Mouse (Mus musculus): ENCODE data around the gene Pgf. TPM values are rescaled to one million over a fixed set of nuclear protein-coding genes. Genes with fewer than 3 reads are reported as not detected.

Pgf gene
- total RNA-seq, 2 experiments from 2014 or later, result not detected

- peak; percentile 17; the same call in 1 of the 2 replicates for ATAC-seq (replicated peaks; ENCODE audit: low FRiP score, low TSS enrichment, poor library complexity, severe bottlenecking)
These were observed 41.8 kb downstream of the Pgf start for GRCm38 (mm10) chr12:85135513-85136470.

DNA sequence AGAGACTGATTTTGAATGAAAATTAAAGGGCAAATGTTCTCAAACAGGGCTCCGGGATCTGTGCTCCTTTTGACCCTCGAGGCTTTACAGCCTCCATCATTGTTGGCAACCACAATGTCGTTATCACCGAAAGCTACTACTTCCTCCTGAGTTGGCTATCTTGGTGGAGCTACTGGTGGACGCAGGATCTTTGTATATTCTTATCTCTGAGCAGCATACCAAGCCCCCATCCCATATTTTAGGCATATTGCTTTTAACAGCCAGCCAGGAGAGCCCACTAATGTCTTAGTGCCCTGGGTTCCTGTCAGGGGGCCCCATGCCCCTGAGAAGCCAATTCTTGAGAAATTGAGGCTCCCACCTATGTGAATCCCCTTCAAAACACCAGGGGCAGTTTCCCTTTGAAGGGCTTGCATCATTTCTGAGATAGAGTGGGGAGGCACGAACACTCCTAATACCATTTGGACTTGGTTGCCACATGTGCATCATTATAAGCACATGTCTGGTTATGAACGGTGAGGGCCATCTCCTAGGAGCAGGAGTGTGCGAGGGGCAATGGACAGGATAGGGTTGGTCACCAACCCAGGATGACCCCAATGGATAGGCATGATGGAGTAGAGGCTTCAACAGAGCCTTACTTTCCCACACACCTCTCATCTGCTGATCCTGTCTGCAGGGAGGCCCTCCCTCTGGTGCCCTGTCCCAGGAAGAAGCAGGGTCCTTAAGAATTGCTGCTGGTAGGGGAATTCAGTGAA is 43.4 kb downstream of the Pgf start:
- no peak for ATAC-seq (replicated peaks; ENCODE audit: low FRiP score, low TSS enrichment, poor library complexity, severe bottlenecking)

- ATAC-seq (replicated peaks; ENCODE audit: low FRiP score, low TSS enrichment, poor library complexity, severe bottlenecking), result no peak
These were observed 46.2 kb downstream of the Pgf start for GRCm38 (mm10) chr12:85131361-85131760.

- ATAC-seq (replicated peaks; ENCODE audit: low FRiP score, low TSS enrichment, poor library complexity, severe bottlenecking), result no peak
These were observed 48.1 kb downstream of the Pgf start for GRCm38 (mm10) chr12:85129426-85129978.

DNA sequence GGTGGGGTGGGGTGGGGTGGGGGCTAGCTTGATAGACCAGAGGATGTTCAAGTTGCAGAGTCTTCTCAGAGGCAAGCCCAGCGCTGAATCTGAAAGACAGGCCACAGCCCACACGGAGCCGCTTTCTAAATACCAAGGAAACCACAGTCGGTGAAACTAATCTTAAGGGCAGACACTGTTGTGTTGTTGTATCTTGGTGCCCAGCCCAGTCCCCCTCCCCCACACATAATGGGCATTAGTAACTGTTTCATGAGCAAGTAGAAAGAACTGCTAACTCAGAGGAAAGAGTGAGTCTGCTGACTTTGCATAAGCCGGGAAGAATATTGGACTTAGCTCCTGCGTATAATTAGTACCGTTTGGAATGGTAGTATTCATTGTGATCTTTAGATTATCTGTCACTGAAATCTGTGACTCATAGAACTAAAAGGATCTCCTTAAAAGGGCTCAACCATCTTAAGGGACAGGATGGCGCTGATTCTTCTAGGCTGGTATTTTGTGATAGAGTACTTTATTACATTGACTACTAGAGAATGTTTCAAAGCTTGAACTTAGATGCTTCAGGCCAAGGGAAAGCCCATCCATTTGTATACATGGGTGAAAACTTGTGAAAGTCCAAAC is 50.5 kb downstream of the Pgf start:
- ATAC-seq (replicated peaks; ENCODE audit: low FRiP score, low TSS enrichment, poor library complexity, severe bottlenecking), result peak; percentile 58; the same call in 1 of the 2 replicates

GRCm38 (mm10) chr12:85124751-85125150 is 52.8 kb downstream of the Pgf start:
- ATAC-seq (replicated peaks; ENCODE audit: low FRiP score, low TSS enrichment, poor library complexity, severe bottlenecking), result no peak

GRCm38 (mm10) chr12:85123645-85124044 is 53.9 kb downstream of the Pgf start:
- no peak for ATAC-seq (replicated peaks; ENCODE audit: low FRiP score, low TSS enrichment, poor library complexity, severe bottlenecking)

GRCm38 (mm10) chr12:85123108-85123530 is 54.5 kb downstream of the Pgf start:
- ATAC-seq (replicated peaks; ENCODE audit: low FRiP score, low TSS enrichment, poor library complexity, severe bottlenecking), result no peak

- no peak for ATAC-seq (replicated peaks; ENCODE audit: low FRiP score, low TSS enrichment, poor library complexity, severe bottlenecking)
These were observed 55.7 kb downstream of the Pgf start for GRCm38 (mm10) chr12:85121806-85122459.

Other genes starting within 250 kb of the Pgf start
- 234 and 237 TPM in 2 replicates for gene Fcf1, start 206.9 kb downstream of the Pgf start, total RNA-seq (2014; fragmentation: Nextera tagmentation)
- gene Fcf1, start 206.9 kb downstream of the Pgf start, total RNA-seq (2017), result 147 and 211 TPM in 2 replicates
- gene Arel1, start 206.9 kb downstream of the Pgf start, total RNA-seq (2014; fragmentation: Nextera tagmentation), result 39.2 and 51.6 TPM in 2 replicates
- gene Arel1, start 206.9 kb downstream of the Pgf start, total RNA-seq (2017), result 38.8 and 48.6 TPM in 2 replicates
- 97.2 and 106 TPM in 2 replicates for gene Ylpm1, start 181.5 kb downstream of the Pgf start, total RNA-seq (2014; fragmentation: Nextera tagmentation)
- gene Ylpm1, start 181.5 kb downstream of the Pgf start, total RNA-seq (2017), result 35.0 and 77.3 TPM in 2 replicates
- 2.5 and 11.8 TPM in 2 replicates for gene Prox2, start 67.0 kb downstream of the Pgf start, total RNA-seq (2014; fragmentation: Nextera tagmentation)
- 4.3 and 8.3 TPM in 2 replicates for gene Prox2, start 67.0 kb downstream of the Pgf start, total RNA-seq (2017)
- gene Dlst, start 67.0 kb downstream of the Pgf start, total RNA-seq (2014; fragmentation: Nextera tagmentation), result 216 and 227 TPM in 2 replicates
- gene Dlst, start 67.0 kb downstream of the Pgf start, total RNA-seq (2017), result 230 and 281 TPM in 2 replicates
- 0.35 TPM in 1 of 2 replicates, not detected in the other for gene Rps6kl1, start 26.5 kb downstream of the Pgf start, total RNA-seq (2014; fragmentation: Nextera tagmentation)
- gene Rps6kl1, start 26.5 kb downstream of the Pgf start, total RNA-seq (2017), result not detected in 2 replicates
- gene Eif2b2, start 41.7 kb upstream of the Pgf start, total RNA-seq (2014; fragmentation: Nextera tagmentation), result 95.6 and 101 TPM in 2 replicates
- 64.2 and 72.2 TPM in 2 replicates for gene Eif2b2, start 41.7 kb upstream of the Pgf start, total RNA-seq (2017)
- gene Mlh3, start 92.8 kb upstream of the Pgf start, total RNA-seq (2014; fragmentation: Nextera tagmentation), result 11.1 and 13.9 TPM in 2 replicates
- 6.8 and 12.3 TPM in 2 replicates for gene Mlh3, start 92.8 kb upstream of the Pgf start, total RNA-seq (2017)
- 92.9 and 101 TPM in 2 replicates for gene Acyp1, start 110.6 kb upstream of the Pgf start, total RNA-seq (2014; fragmentation: Nextera tagmentation)
- 33.1 and 110 TPM in 2 replicates for gene Acyp1, start 110.6 kb upstream of the Pgf start, total RNA-seq (2017)
- gene Zc2hc1c, start 110.8 kb upstream of the Pgf start, total RNA-seq (2014; fragmentation: Nextera tagmentation), result 0.47 TPM in 1 of 2 replicates, not detected in the other
- not detected in 2 replicates for gene Zc2hc1c, start 110.8 kb upstream of the Pgf start, total RNA-seq (2017)
- 23.8 and 29.5 TPM in 2 replicates for gene Nek9, start 161.6 kb upstream of the Pgf start, total RNA-seq (2014; fragmentation: Nextera tagmentation)
- gene Nek9, start 161.6 kb upstream of the Pgf start, total RNA-seq (2017), result 21.9 and 23.5 TPM in 2 replicates
- gene Tmed10, start 197.1 kb upstream of the Pgf start, total RNA-seq (2014; fragmentation: Nextera tagmentation), result 129 and 143 TPM in 2 replicates
- 64.2 and 68.4 TPM in 2 replicates for gene Tmed10, start 197.1 kb upstream of the Pgf start, total RNA-seq (2017)

All from megakaryocyte-erythroid progenitor cell, adult 5-6 weeks (primary cell).